In the genomic region with DNA sequence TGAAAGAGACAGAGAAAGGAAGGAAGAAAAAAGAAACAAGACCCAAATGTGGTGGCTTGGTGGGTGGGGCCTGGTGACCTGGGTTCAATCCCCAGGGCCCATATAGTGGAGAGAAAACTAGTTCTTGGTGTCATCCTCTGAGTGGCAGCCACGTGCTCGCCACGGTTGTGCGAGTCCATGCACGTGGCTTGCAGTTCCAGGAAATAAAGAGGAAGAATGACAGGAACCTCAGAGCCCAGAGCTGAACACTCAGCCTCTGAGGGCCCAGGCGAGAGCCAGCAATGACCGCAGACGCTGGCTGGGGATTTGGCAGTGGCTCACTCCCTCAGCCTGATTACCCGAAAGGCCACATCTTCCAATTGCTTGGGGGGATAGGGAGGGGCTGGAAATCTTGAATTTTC, we compare ENCODE assay signal across 11 mouse cellular contexts. TPM values are rescaled to one million over a fixed set of nuclear protein-coding genes. Genes with fewer than 3 reads are reported as not detected.
A peak's percentile ranks its signal among the peaks of the same experiment; 100 is the strongest.
DNase-seq lines count a peak whose midpoint lies in the region; ATAC-seq and TF ChIP-seq lines count a peak whose summit lies in the region.
"Had no signal": no experiment of that assay in that cellular context is flagged by ENCODE, and none has a peak within 500 bp of the region (broad histone marks: within the 10 kb centered on the region; RNA-seq: fewer than 3 reads in every experiment).

No protein-coding gene starts in this region.

- H3K79me2 ChIP-seq in heart, adult 2 months (replicated peaks; ENCODE audit: control insufficient read depth, insufficient read depth, low read length): no peaks in the 10 kb centered on the region

- ATAC-seq in heart, embryonic 12.5 days (ENCODE audit: insufficient number of reproducible peaks, low FRiP score): no peak
- ATAC-seq in intestine, postnatal 0 days: no peak
- no peak for ATAC-seq in hindbrain, embryonic 12.5 days (ENCODE audit: low FRiP score)

- no peak overlapping the region for H3K27ac ChIP-seq in heart, adult 2 months
- no peak overlapping the region for H3K27ac ChIP-seq in heart, embryonic 12.5 days (ENCODE audit: poor library complexity, severe bottlenecking)
- H3K27ac ChIP-seq in intestine, postnatal 0 days (ENCODE audit: low read depth, low read length): no peak overlapping the region
- H3K27ac ChIP-seq in hindbrain, embryonic 12.5 days: no peak overlapping the region
- H3K27ac ChIP-seq: hindbrain, embryonic 13.5 days; midbrain, embryonic 10.5 days had no signal

- H3K4me1 ChIP-seq in heart, adult 2 months (ENCODE audit: control insufficient read depth, insufficient read depth, low read length): peaks cover 3% of the 10 kb centered on the region
- H3K4me1 ChIP-seq in heart, embryonic 12.5 days (replicated peaks): peaks cover 17% of the 10 kb centered on the region
- H3K4me1 ChIP-seq in intestine, postnatal 0 days (replicated peaks; ENCODE audit: control insufficient read depth, insufficient read depth, low read length): no peaks in the 10 kb centered on the region
- H3K4me1 ChIP-seq in hindbrain, embryonic 12.5 days: no peaks in the 10 kb centered on the region
- H3K4me1 ChIP-seq: hindbrain, embryonic 13.5 days had no signal

- H3K9ac ChIP-seq in heart, adult 2 months (ENCODE audit: low read depth, low read length): no peak overlapping the region
- no peak overlapping the region for H3K9ac ChIP-seq in heart, embryonic 12.5 days
- H3K9ac ChIP-seq in intestine, postnatal 0 days (ENCODE audit: low read depth, low read length): no peak overlapping the region
- no peak overlapping the region for H3K9ac ChIP-seq in hindbrain, embryonic 12.5 days
- H3K9ac ChIP-seq: hindbrain, embryonic 13.5 days had no signal

- no peak for TF ChIP-seq POLR2A in heart, adult 2 months (IDR thresholded peaks at IDR 0.05; ENCODE audit: insufficient read depth, low read depth, low read length)

- H3K4me2 ChIP-seq in heart, embryonic 12.5 days: no peak overlapping the region
- H3K4me2 ChIP-seq in intestine, postnatal 0 days (replicated peaks; ENCODE audit: low read depth): no peak overlapping the region
- H3K4me2 ChIP-seq in hindbrain, embryonic 12.5 days (replicated peaks): no peak overlapping the region
- H3K4me2 ChIP-seq: hindbrain, embryonic 13.5 days had no signal

- no peak overlapping the region for H3K4me3 ChIP-seq in heart, adult 2 months
- H3K4me3 ChIP-seq in heart, embryonic 12.5 days: no peak overlapping the region
- H3K4me3 ChIP-seq in intestine, postnatal 0 days (ENCODE audit: low read depth, low read length): no peak overlapping the region
- no peak overlapping the region for H3K4me3 ChIP-seq in hindbrain, embryonic 12.5 days
- H3K4me3 ChIP-seq: hindbrain, embryonic 13.5 days; midbrain, embryonic 10.5 days had no signal

- TF ChIP-seq EP300 in heart, adult 2 months (IDR thresholded peaks at IDR 0.05; ENCODE audit: insufficient read depth, low read depth, low read length): no peak

- 49% methylated on average over 9 of the region's 9 CpGs for WGBS in heart, adult 2 months
- 73% methylated on average over 9 of the region's 9 CpGs for WGBS in heart, embryonic 12.5 days
- 68% methylated on average over 9 of the region's 9 CpGs for WGBS in intestine, postnatal 0 days
- 78% methylated on average over 9 of the region's 9 CpGs for WGBS in hindbrain, embryonic 12.5 days

- no peak for TF ChIP-seq CTCF in heart, adult 2 months (IDR thresholded peaks at IDR 0.05)
- no peak for TF ChIP-seq CTCF in intestine, postnatal 0 days (IDR thresholded peaks at IDR 0.05; ENCODE audit: low read depth)

- intact Hi-C loops in heart, adult 2 months (cut with DNase I): no loop called here
- intact Hi-C loops in heart, postnatal 25 days (cut with DNase I): loop anchor here (2.0 kb wide), 1 partner anchor 16 kb away; no protein-coding TSS in a partner anchor

- H3K9me3 ChIP-seq in heart, embryonic 12.5 days (replicated peaks): no peaks in the 10 kb centered on the region
- H3K9me3 ChIP-seq in intestine, postnatal 0 days (ENCODE audit: control insufficient read depth): no peaks in the 10 kb centered on the region
- H3K9me3 ChIP-seq in hindbrain, embryonic 12.5 days (replicated peaks): no peaks in the 10 kb centered on the region
- H3K9me3 ChIP-seq: hindbrain, embryonic 13.5 days; midbrain, embryonic 10.5 days had no signal

- no peaks in the 10 kb centered on the region for H3K27me3 ChIP-seq in heart, adult 2 months (ENCODE audit: control insufficient read depth, insufficient read depth, low read length)
- no peaks in the 10 kb centered on the region for H3K27me3 ChIP-seq in heart, embryonic 12.5 days (replicated peaks)
- H3K27me3 ChIP-seq in intestine, postnatal 0 days (replicated peaks; ENCODE audit: control insufficient read depth, insufficient read depth, low read length): no peaks in the 10 kb centered on the region
- H3K27me3 ChIP-seq in hindbrain, embryonic 12.5 days: peaks cover 2% of the 10 kb centered on the region; the same call in 1 of the 2 replicates
- H3K27me3 ChIP-seq: hindbrain, embryonic 13.5 days had no signal

- H3K36me3 ChIP-seq in heart, adult 2 months (ENCODE audit: control insufficient read depth, insufficient read depth, low read length): no peaks in the 10 kb centered on the region
- H3K36me3 ChIP-seq in heart, embryonic 12.5 days: no peaks in the 10 kb centered on the region
- H3K36me3 ChIP-seq in intestine, postnatal 0 days (ENCODE audit: control insufficient read depth, insufficient read depth): no peaks in the 10 kb centered on the region
- no peaks in the 10 kb centered on the region for H3K36me3 ChIP-seq in hindbrain, embryonic 12.5 days
- H3K36me3 ChIP-seq: hindbrain, embryonic 13.5 days; midbrain, embryonic 10.5 days had no signal

- DNase-seq in heart, adult 2 months: peak; percentile 55 to 69
- peak; percentile 11 to 54 for DNase-seq in spleen, postnatal 4 days (ENCODE audit: low spot score in 2 of 2)
- DNase-seq in spleen, adult 12 weeks (ENCODE audit: low spot score): no peak
- DNase-seq in heart, postnatal 25 days (ENCODE audit: low spot score): peak; percentile 69
- DNase-seq in right cerebral cortex, adult 18-20 months: no peak
- DNase-seq: cerebellum, adult 9-11 months had no signal

RNA-seq across cellular contexts. Expression of gene Ptgis, which starts 30.7 kb away (rescaled TPM):
- total RNA-seq in heart, adult 2 months (2021): 10 to 100 TPM; 16.3 to 17.7 TPM
- 31.3 and 32.1 TPM in 2 replicates for polyA plus RNA-seq in heart, adult 2 months (2012; rRNA removed)
- 22.5 and 22.9 TPM in 2 replicates for polyA plus RNA-seq in heart, embryonic 12.5 days (2016; fragmentation: Nextera tagmentation; extraction: Ambion mirVana)
- 10 to 100 TPM; 18.8 to 24.6 TPM for total RNA-seq in heart, postnatal 25 days (2021)
- polyA plus RNA-seq in intestine, postnatal 0 days (2015; fragmentation: Nextera tagmentation; extraction: Ambion mirVana): 8.9 and 9.5 TPM in 2 replicates
- 9.1 and 13.0 TPM in 2 replicates for polyA plus RNA-seq in hindbrain, embryonic 12.5 days (2016; fragmentation: Nextera tagmentation; extraction: Ambion mirVana)

Comparison
In these comparisons a context has a peak if more than half of its experiments do, and no peak if none do; other contexts are left out.
1. DNase-seq: peak in heart, adult 2 months (2 of 2), spleen, postnatal 4 days (2 of 2) and heart, postnatal 25 days (single experiment); none in spleen, adult 12 weeks (single experiment) and right cerebral cortex, adult 18-20 months (single experiment).